Mouse (Mus musculus) lung, postnatal 0 days (tissue): ENCODE results near the gene Hspa5. TPM values are rescaled to one million over a fixed set of nuclear protein-coding genes. Genes with fewer than 3 reads are reported as not detected.
"Not testable (repeated sequence)": the region's sequence is repeated elsewhere in the genome, so short reads cannot be mapped to it uniquely, and the experiment has no call there.

ENCODE experiments used
- ATAC-seq: fragments of 200-750 bp; cut with Nextera tagmentation; 2 replicates; pipeline ENCODE4 v1.8.0; 2017; ENCODE audit warnings: moderate library complexity
- DNase-seq: peaks from one replicate; pipeline ENCODE4 v3.0.0-alpha.2; 2016; ENCODE audit warnings: low spot score
- H3K27ac ChIP-seq: fragments of 300-500 bp; sonication (generic); 2 replicates; pipeline ENCODE4 v1.5.1; 2014; ENCODE audit warnings: antibody characterized with exemption, mild to moderate bottlenecking, low read length, mixed read lengths
- H3K27me3 ChIP-seq: fragments of 300-500 bp; sonication (generic); replicated peaks from 2 replicates; pipeline ENCODE4 v1.6.1; 2014; ENCODE audit warnings: low read length, mixed read lengths; ENCODE audit not compliant: insufficient read depth
- H3K36me3 ChIP-seq: fragments of 300-500 bp; sonication (generic); 2 replicates; pipeline ENCODE4 v1.6.1; 2014; ENCODE audit warnings: low read length, mixed read lengths; ENCODE audit not compliant: insufficient read depth
- H3K4me1 ChIP-seq: fragments of 300-500 bp; sonication (generic); 2 replicates; pipeline ENCODE4 v1.6.1; 2014; ENCODE audit warnings: antibody characterized with exemption, low read depth, low read length, mixed read lengths; ENCODE audit not compliant: insufficient read depth
- H3K4me2 ChIP-seq: fragments of 300-500 bp; sonication (generic); replicated peaks from 2 replicates; pipeline ENCODE4 v1.6.1; 2014; ENCODE audit warnings: low read depth, mild to moderate bottlenecking, low read length, moderate library complexity, mixed read lengths
- H3K4me3 ChIP-seq: fragments of 300-500 bp; sonication (generic); 2 replicates; pipeline ENCODE4 v1.5.1; 2014; ENCODE audit warnings: low read depth, low read length
- H3K9ac ChIP-seq: fragments of 300-500 bp; sonication (generic); replicated peaks from 2 replicates; pipeline ENCODE4 v1.6.1; 2014; ENCODE audit warnings: low read depth, mild to moderate bottlenecking
- H3K9me3 ChIP-seq: fragments of 300-500 bp; sonication (generic); 2 replicates; pipeline ENCODE4 v1.6.1; 2016; ENCODE audit warnings: low read length, mixed read lengths
- CTCF ChIP-seq: IDR thresholded peaks from 2 replicates; pipeline ENCODE4 v1.5.1; 2016; ENCODE audit warnings: antibody characterized with exemption, mild to moderate bottlenecking
- EP300 ChIP-seq: IDR thresholded peaks from 2 replicates; pipeline ENCODE4 v1.6.1; 2016; ENCODE audit warnings: antibody characterized with exemption, mild to moderate bottlenecking, control low read depth
- WGBS: fragments of 180-500 bp; shearing (Covaris S2); extraction: QIAGEN DNeasy Blood & Tissue Kit; methylation state at CpG from one replicate; pipeline ENCODE4 v1.1.7; 2014; 5-methylcytosine and 5-hydroxymethylcytosine counted together
- polyA plus RNA-seq: library from polyadenylated mRNA; unstranded; fragments of >200 nt; fragmentation: Nextera tagmentation; extraction: Ambion mirVana; gene quantifications from 2 replicates; pipeline ENCODE4 v1.2.1, GENCODE M21; 2015

Gene Hspa5
- polyA plus RNA-seq, 1 experiment from 2014 or later = 372 TPM

GRCm38 (mm10) chr2:34753811-34754550 is 17.8 kb upstream of the Hspa5 start:
- under 1% methylated on average over 60 of the region's 106 CpGs for WGBS
- H3K4me1 ChIP-seq = no peaks in the 10 kb centered on the region; the same call in 1 of the 2 replicates
- peak; percentile 94 for DNase-seq
- H3K27me3 ChIP-seq = no peaks in the 10 kb centered on the region
- no peaks in the 10 kb centered on the region for H3K9me3 ChIP-seq
- H3K4me3 ChIP-seq = peak overlapping the region; percentile 92
- ATAC-seq = peak; percentile 97
- peak overlapping the region; percentile 75 for H3K4me2 ChIP-seq
- H3K27ac ChIP-seq = peak overlapping the region; percentile 94
- TF ChIP-seq EP300 (no peak), CTCF (peak; percentile 46)
- H3K9ac ChIP-seq = peak overlapping the region; percentile 86
- H3K36me3 ChIP-seq = no peaks in the 10 kb centered on the region

GRCm38 (mm10) chr2:34754551-34755358 is 17.0 kb upstream of the Hspa5 start, which contains the start of gene Gapvd1:
TSS of gene Gapvd1 (minus strand) at chr2:34755232.
- H3K27me3 ChIP-seq = no peaks in the 10 kb centered on the region
- ATAC-seq = no peak
- H3K4me1 ChIP-seq = no peaks in the 10 kb centered on the region; the same call in 1 of the 2 replicates
- H3K4me2 ChIP-seq = peak within 1 kb of the TSS; percentile 75
- peak within 1 kb of the TSS; percentile 92 for H3K4me3 ChIP-seq
- H3K9ac ChIP-seq = peak within 1 kb of the TSS; percentile 86
- peak; percentile 18 for DNase-seq
- no peaks in the 10 kb centered on the region for H3K9me3 ChIP-seq
- no peaks in the 10 kb centered on the region for H3K36me3 ChIP-seq
- H3K27ac ChIP-seq = peak within 1 kb of the TSS; percentile 94
- TF ChIP-seq CTCF (no peak), EP300 (no peak)
- WGBS = under 1% methylated on average over 14 of the region's 14 CpGs

- no peaks in the 10 kb centered on the region for H3K27me3 ChIP-seq
- DNase-seq = no peak
- no peak overlapping the region for H3K4me3 ChIP-seq
- H3K4me2 ChIP-seq = no peak overlapping the region
- TF ChIP-seq CTCF (no peak), EP300 (no peak)
- no peak for ATAC-seq
- WGBS = 63% methylated on average over 1 of the region's 1 CpGs
- no peak overlapping the region for H3K9ac ChIP-seq
- no peaks in the 10 kb centered on the region for H3K36me3 ChIP-seq
- H3K4me1 ChIP-seq = no peaks in the 10 kb centered on the region; the same call in 1 of the 2 replicates
- H3K27ac ChIP-seq = no peak overlapping the region
- no peaks in the 10 kb centered on the region for H3K9me3 ChIP-seq
Observed at GRCm38 (mm10) chr2:34757341-34757740, 14.4 kb upstream of the Hspa5 start.

GRCm38 (mm10) chr2:34761272-34761671 is 10.5 kb upstream of the Hspa5 start:
- H3K4me3 ChIP-seq, H3K9ac ChIP-seq, H3K4me2 ChIP-seq, ATAC-seq, DNase-seq, H3K9me3 ChIP-seq, H3K27ac ChIP-seq, H3K36me3 ChIP-seq, H3K27me3 ChIP-seq, H3K4me1 ChIP-seq: not testable (repeated sequence)
- 83% methylated on average over 5 of the region's 5 CpGs for WGBS

- WGBS = 60% methylated on average over 2 of the region's 2 CpGs
- no peak overlapping the region for H3K4me2 ChIP-seq
- no peak for ATAC-seq
Observed at GRCm38 (mm10) chr2:34762174-34762573, 9.6 kb upstream of the Hspa5 start.

GRCm38 (mm10) chr2:34762872-34763271 is 8.9 kb upstream of the Hspa5 start:
- H3K9ac ChIP-seq = no peak overlapping the region
- no peaks in the 10 kb centered on the region for H3K27me3 ChIP-seq
- no peak overlapping the region for H3K4me3 ChIP-seq
- H3K4me1 ChIP-seq = no peaks in the 10 kb centered on the region
- H3K27ac ChIP-seq = no peak overlapping the region
- no peaks in the 10 kb centered on the region for H3K9me3 ChIP-seq
- no peaks in the 10 kb centered on the region for H3K36me3 ChIP-seq
- WGBS = 40% methylated on average over 2 of the region's 2 CpGs
- no peak overlapping the region for H3K4me2 ChIP-seq
- no peak for ATAC-seq
- no peak for DNase-seq
- no peak for TF ChIP-seq EP300
- no peak for TF ChIP-seq CTCF

More at GRCm38 (mm10) chr2:34762174-34762573, 9.6 kb upstream of the Hspa5 start:
- no peak for TF ChIP-seq CTCF
- no peak for TF ChIP-seq EP300
- Histone ChIP-seq H3K4me1 (no peaks in the 10 kb centered on the region), H3K27ac (no peak overlapping the region), H3K9me3 (no peaks in the 10 kb centered on the region), H3K27me3 (no peaks in the 10 kb centered on the region), H3K36me3 (no peaks in the 10 kb centered on the region), H3K9ac (no peak overlapping the region), H3K4me3 (no peak overlapping the region)
- DNase-seq = no peak
